Mouse (Mus musculus): ENCODE results near the gene Hrh2. TPM values are rescaled to one million over a fixed set of nuclear protein-coding genes. Genes with fewer than 3 reads are reported as not detected.
A peak's percentile ranks its signal among the peaks of the same experiment; 100 is the strongest.

Hrh2 gene
- polyA plus RNA-seq, 2 experiments = 0.13 TPM; not detected in 1

DNA sequence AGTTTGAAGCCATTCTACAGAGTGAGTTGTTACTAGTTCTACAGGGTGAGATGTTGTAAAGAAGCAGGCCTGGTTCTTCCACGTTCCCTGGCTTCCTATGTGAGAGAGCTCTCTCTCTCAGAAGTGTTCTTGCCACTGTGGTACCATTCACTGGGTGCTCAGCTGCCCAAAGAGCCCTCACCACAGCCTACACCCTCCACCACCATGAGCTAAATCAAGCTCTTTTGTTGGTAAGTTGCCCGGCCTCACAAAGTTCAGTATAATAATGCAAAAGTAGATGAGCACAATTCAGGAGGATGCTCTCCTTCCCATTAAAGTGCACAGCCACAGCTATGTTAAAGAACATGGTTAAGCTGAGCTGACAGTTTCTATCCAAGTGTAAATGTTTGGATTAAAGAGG, 30.4 kb upstream of the Hrh2 start:
- ATAC-seq (ENCODE audit: low FRiP score, low read depth) = no peak
- Histone ChIP-seq H3K9ac (ENCODE audit: low read depth, low read length, severe bottlenecking) (no peak overlapping the region), H3K4me2 (replicated peaks; ENCODE audit: low read depth, low read length, severe bottlenecking) (no peak overlapping the region), H3K36me3 (ENCODE audit: control insufficient read depth, insufficient read depth, low read length) (no peaks in the 10 kb centered on the region), H3K9me3 (ENCODE audit: control insufficient read depth, low read length) (no peaks in the 10 kb centered on the region), H3K4me1 (ENCODE audit: control insufficient read depth, insufficient read depth, low read length) (0 out of 2 replicates have a peak, but pooled peaks cover 3% of the 10 kb centered on the region), H3K27me3 (ENCODE audit: control insufficient read depth, insufficient read depth, low read length) (0 out of 2 replicates have a peak, but pooled peaks cover 7% of the 10 kb centered on the region), H3K27ac (replicated peaks; ENCODE audit: low read depth, low read length) (no peak overlapping the region), H3K4me3 (replicated peaks; ENCODE audit: low read length) (no peak overlapping the region)
- 80% methylated on average over 2 of the region's 2 CpGs for WGBS
- TF ChIP-seq POLR2A (IDR thresholded peaks at IDR 0.05; ENCODE audit: borderline replicate concordance, extremely low read depth, insufficient read depth, insufficient read length) = no peak
- DNase-seq (ENCODE audit: low spot score) = no peak

DNA sequence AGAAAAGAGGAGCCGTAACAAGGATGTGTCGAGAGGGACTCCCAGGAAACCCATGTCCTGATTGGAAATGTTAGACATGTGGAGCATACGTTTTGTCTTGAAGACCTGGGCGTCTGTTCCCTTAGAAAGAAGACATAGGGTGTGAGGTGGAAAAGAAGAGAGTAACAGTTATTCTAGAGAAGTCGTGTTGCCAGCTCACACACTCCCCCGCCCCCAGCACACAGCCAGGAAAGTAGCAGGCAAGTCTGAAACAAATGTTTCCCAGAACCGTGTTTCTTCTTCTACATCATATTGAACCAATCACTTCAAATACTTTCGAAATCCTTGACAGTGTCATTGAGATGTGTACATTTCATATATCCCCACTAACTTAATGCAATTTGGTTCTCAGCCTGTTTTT, 28.6 kb upstream of the Hrh2 start:
- ATAC-seq (ENCODE audit: low FRiP score, low read depth) (no peak), DNase-seq (ENCODE audit: low spot score) (no peak)
- 77% methylated on average over 8 of the region's 8 CpGs for WGBS
- Histone ChIP-seq H3K4me2 (replicated peaks; ENCODE audit: low read depth, low read length, severe bottlenecking) (no peak overlapping the region), H3K27me3 (ENCODE audit: control insufficient read depth, insufficient read depth, low read length) (0 out of 2 replicates have a peak, but pooled peaks cover 7% of the 10 kb centered on the region), H3K36me3 (ENCODE audit: control insufficient read depth, insufficient read depth, low read length) (no peaks in the 10 kb centered on the region), H3K4me3 (replicated peaks; ENCODE audit: low read length) (no peak overlapping the region), H3K9me3 (ENCODE audit: control insufficient read depth, low read length) (no peaks in the 10 kb centered on the region), H3K4me1 (ENCODE audit: control insufficient read depth, insufficient read depth, low read length) (0 out of 2 replicates have a peak, but pooled peaks cover 3% of the 10 kb centered on the region), H3K27ac (replicated peaks; ENCODE audit: low read depth, low read length) (no peak overlapping the region), H3K9ac (ENCODE audit: low read depth, low read length, severe bottlenecking) (no peak overlapping the region)
- no peak for TF ChIP-seq POLR2A (IDR thresholded peaks at IDR 0.05; ENCODE audit: borderline replicate concordance, extremely low read depth, insufficient read depth, insufficient read length)

DNA sequence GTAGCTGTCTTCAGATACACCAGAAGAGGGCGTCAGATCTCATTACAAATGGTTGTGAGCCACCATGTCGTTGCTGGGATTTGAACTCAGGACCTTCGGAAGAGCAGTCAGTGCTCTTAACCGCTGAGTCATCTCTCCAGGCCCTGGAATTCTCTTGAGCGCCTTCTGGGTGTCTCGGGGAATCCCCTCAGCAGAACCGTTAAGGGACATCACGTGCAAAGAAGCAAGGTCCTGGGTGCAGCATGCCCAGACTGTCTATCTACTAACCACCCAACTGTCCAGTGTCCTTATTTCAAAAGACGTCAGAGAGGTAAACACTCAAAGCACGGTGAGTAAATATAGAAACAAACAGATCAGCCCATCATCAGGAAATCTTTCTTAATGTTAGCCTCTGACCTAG, 27.5 kb upstream of the Hrh2 start:
- no peak overlapping the region for H3K27ac ChIP-seq (replicated peaks; ENCODE audit: low read depth, low read length)
- H3K4me3 ChIP-seq (replicated peaks; ENCODE audit: low read length) = no peak overlapping the region
- no peak for TF ChIP-seq POLR2A (IDR thresholded peaks at IDR 0.05; ENCODE audit: borderline replicate concordance, extremely low read depth, insufficient read depth, insufficient read length)
- no peak overlapping the region for H3K9ac ChIP-seq (ENCODE audit: low read depth, low read length, severe bottlenecking)
- H3K4me2 ChIP-seq (replicated peaks; ENCODE audit: low read depth, low read length, severe bottlenecking) = no peak overlapping the region
- WGBS = 90% methylated on average over 10 of the region's 10 CpGs
- H3K9me3 ChIP-seq (ENCODE audit: control insufficient read depth, low read length) = no peaks in the 10 kb centered on the region
- H3K27me3 ChIP-seq (ENCODE audit: control insufficient read depth, insufficient read depth, low read length) = no peaks in the 10 kb centered on the region
- DNase-seq (ENCODE audit: low spot score) (no peak), ATAC-seq (ENCODE audit: low FRiP score, low read depth) (no peak)
- H3K4me1 ChIP-seq (ENCODE audit: control insufficient read depth, insufficient read depth, low read length) = 0 out of 2 replicates have a peak, but pooled peaks cover 3% of the 10 kb centered on the region
- no peaks in the 10 kb centered on the region for H3K36me3 ChIP-seq (ENCODE audit: control insufficient read depth, insufficient read depth, low read length)

DNA sequence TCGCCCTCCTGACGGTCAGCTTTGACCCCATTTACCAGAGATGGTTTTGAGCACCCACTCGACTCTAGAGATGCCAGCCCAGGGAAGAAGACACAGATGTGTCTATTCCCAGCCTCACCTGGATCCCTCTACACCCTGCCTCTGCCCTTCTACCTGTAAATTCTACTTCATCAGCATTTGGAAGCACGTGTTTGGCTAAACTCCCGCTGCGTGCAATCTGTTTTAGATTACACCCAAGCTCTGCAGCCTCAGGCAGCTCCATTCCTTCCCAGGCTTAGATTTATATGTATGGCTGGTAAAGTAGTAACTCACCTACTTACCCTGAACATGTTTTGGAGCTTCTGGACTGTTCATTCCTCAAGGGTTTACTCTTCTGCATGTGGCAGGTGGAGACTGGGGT, 26.9 kb upstream of the Hrh2 start:
- H3K9me3 ChIP-seq (ENCODE audit: control insufficient read depth, low read length) = no peaks in the 10 kb centered on the region
- DNase-seq (ENCODE audit: low spot score) (peak; percentile 49), ATAC-seq (ENCODE audit: low FRiP score, low read depth) (no peak)
- no peaks in the 10 kb centered on the region for H3K36me3 ChIP-seq (ENCODE audit: control insufficient read depth, insufficient read depth, low read length)
- no peaks in the 10 kb centered on the region for H3K27me3 ChIP-seq (ENCODE audit: control insufficient read depth, insufficient read depth, low read length)
- TF ChIP-seq POLR2A (IDR thresholded peaks at IDR 0.05; ENCODE audit: borderline replicate concordance, extremely low read depth, insufficient read depth, insufficient read length) = no peak
- H3K4me2 ChIP-seq (replicated peaks; ENCODE audit: low read depth, low read length, severe bottlenecking) = no peak overlapping the region
- no peak overlapping the region for H3K9ac ChIP-seq (ENCODE audit: low read depth, low read length, severe bottlenecking)
- H3K4me1 ChIP-seq (ENCODE audit: control insufficient read depth, insufficient read depth, low read length) = 0 out of 2 replicates have a peak, but pooled peaks cover 3% of the 10 kb centered on the region
- no peak overlapping the region for H3K27ac ChIP-seq (replicated peaks; ENCODE audit: low read depth, low read length)
- H3K4me3 ChIP-seq (replicated peaks; ENCODE audit: low read length) = no peak overlapping the region
- 32% methylated on average over 6 of the region's 6 CpGs for WGBS

DNA sequence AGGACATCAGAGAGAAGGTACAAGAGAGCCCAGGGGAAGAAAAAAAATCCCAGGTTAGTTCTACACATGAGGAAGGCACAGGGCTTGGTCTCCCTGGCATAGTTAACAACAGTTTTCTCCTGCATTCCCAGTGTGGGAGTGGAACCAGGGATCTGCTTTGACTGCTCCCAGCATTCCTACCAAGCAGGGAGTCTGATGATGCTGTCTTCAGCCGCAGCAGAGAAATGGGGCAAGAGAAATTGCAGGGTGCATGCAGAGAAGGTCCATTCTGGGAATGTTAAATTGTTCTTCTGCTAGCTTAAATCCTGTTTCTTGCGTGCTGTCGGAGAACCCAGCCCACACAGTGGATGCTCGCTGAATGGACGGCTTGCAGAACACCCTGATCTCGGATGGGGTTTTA, 26.2 kb upstream of the Hrh2 start:
- H3K36me3 ChIP-seq (ENCODE audit: control insufficient read depth, insufficient read depth, low read length) = no peaks in the 10 kb centered on the region
- TF ChIP-seq POLR2A (IDR thresholded peaks at IDR 0.05; ENCODE audit: borderline replicate concordance, extremely low read depth, insufficient read depth, insufficient read length) = no peak
- H3K27ac ChIP-seq (replicated peaks; ENCODE audit: low read depth, low read length) = no peak overlapping the region
- no peak overlapping the region for H3K4me2 ChIP-seq (replicated peaks; ENCODE audit: low read depth, low read length, severe bottlenecking)
- H3K9me3 ChIP-seq (ENCODE audit: control insufficient read depth, low read length) = no peaks in the 10 kb centered on the region
- no peaks in the 10 kb centered on the region for H3K27me3 ChIP-seq (ENCODE audit: control insufficient read depth, insufficient read depth, low read length)
- 69% methylated on average over 6 of the region's 6 CpGs for WGBS
- no peak for ATAC-seq (ENCODE audit: low FRiP score, low read depth)
- 0 out of 2 replicates have a peak, but pooled peaks cover 3% of the 10 kb centered on the region for H3K4me1 ChIP-seq (ENCODE audit: control insufficient read depth, insufficient read depth, low read length)
- no peak for DNase-seq (ENCODE audit: low spot score)
- H3K4me3 ChIP-seq (replicated peaks; ENCODE audit: low read length) = no peak overlapping the region
- no peak overlapping the region for H3K9ac ChIP-seq (ENCODE audit: low read depth, low read length, severe bottlenecking)

DNA sequence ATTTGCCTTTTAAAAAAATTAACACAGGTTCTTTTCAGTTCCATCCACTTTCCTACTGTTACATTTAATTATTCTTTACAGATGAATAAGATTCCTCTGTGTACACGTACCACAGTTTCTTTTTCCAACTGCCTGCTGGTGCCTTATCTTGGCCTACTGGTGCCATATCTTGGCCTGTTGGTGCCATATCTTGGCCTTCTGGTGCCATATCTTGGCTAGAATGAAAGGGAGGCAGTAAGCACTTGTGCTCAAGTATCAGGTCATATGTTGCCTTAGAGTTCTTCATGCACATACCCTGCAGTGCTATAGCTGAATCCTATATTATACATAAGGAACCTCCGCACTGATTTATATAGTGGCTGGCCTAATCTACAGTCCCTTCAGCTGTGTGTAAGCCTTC, 24.9 kb upstream of the Hrh2 start:
- H3K9me3 ChIP-seq (ENCODE audit: control insufficient read depth, low read length) = no peaks in the 10 kb centered on the region
- H3K27me3 ChIP-seq (ENCODE audit: control insufficient read depth, insufficient read depth, low read length) = no peaks in the 10 kb centered on the region
- 0 out of 2 replicates have a peak, but pooled peaks cover 3% of the 10 kb centered on the region for H3K4me1 ChIP-seq (ENCODE audit: control insufficient read depth, insufficient read depth, low read length)
- ATAC-seq (ENCODE audit: low FRiP score, low read depth) (no peak), DNase-seq (ENCODE audit: low spot score) (no peak)
- no peak overlapping the region for H3K9ac ChIP-seq (ENCODE audit: low read depth, low read length, severe bottlenecking)
- no peak overlapping the region for H3K4me3 ChIP-seq (replicated peaks; ENCODE audit: low read length)
- H3K36me3 ChIP-seq (ENCODE audit: control insufficient read depth, insufficient read depth, low read length) = no peaks in the 10 kb centered on the region
- no peak overlapping the region for H3K4me2 ChIP-seq (replicated peaks; ENCODE audit: low read depth, low read length, severe bottlenecking)
- no peak for TF ChIP-seq POLR2A (IDR thresholded peaks at IDR 0.05; ENCODE audit: borderline replicate concordance, extremely low read depth, insufficient read depth, insufficient read length)
- H3K27ac ChIP-seq (replicated peaks; ENCODE audit: low read depth, low read length) = no peak overlapping the region
- WGBS = 80% methylated on average over 2 of the region's 2 CpGs
